Mouse (Mus musculus) erythroblast, adult 5-6 weeks (primary cell): ENCODE measurements around the gene Pik3ca. TPM values are rescaled to one million over a fixed set of nuclear protein-coding genes. Genes with fewer than 3 reads are reported as not detected.
"Not testable (repeated sequence)": the region's sequence is repeated elsewhere in the genome, so short reads cannot be mapped to it uniquely, and the experiment has no call there.

Source experiments
- ATAC-seq: replicated peaks from 2 replicates; pipeline ENCODE4 v1.8.0; 2016; ENCODE audit warnings: moderate number of reproducible peaks, mild to moderate bottlenecking, moderate TSS enrichment, inconsistent platforms; ENCODE audit not compliant: poor library complexity, low FRiP score, severe bottlenecking
- total RNA-seq, 2 experiments: library from RNA; stranded (forward) in 1 of 2; stranded (reverse) in 1 of 2; fragments of 150-400 nt in 1 of 2; fragments of 200-764, 138-1000 nt in 1 of 2; gene quantifications; 2 replicates each; pipeline versions ENCODE4 v1.2.3 to v1.2.4; 2015 to 2017; ENCODE audit warnings: low replicate concordance in 2 of 2

Gene Pik3ca
- total RNA-seq, 2 experiments from 2014 or later = 18.1 to 19.8 TPM

DNA sequence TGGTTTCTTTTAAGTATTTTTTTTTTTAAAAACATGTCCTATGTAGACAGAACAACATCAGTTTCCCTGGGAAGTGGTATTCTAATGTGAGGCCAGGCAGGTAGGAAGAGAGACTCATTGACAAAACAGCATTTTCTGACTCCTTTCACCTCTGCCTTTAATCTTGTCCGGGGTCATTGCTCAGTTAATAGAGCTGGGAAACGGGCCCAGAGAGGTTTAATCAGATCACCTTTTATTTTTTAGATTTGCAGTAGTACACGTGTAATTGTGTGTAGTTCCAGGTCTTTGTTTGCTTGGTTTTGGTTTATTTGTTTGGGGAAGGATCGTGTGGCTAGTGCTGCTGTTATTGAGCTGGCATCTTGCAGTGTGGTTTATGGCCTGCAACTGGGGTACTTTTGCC lies 1.9 kb downstream of the Pik3ca start:
- ATAC-seq = no peak

DNA sequence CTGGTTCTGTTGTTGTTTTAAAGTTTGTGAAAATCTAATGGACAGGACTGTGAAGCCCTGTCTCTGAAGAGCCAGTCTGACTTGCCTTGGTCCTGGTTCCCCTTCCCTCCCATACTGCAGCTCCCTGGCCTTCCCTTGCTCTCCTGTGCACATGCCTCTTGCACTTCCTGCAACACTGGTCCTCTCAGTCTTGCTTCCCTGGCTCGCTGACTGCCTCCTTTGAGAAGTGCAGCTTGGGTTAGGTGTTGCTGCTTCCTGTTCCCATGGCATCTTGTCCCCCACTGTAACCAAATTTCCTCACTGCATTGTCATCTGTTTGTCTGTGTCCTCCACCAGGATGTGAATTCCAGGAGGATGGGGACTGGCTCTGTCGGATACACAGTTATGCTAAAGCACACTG lies 2.5 kb downstream of the Pik3ca start:
- ATAC-seq = no peak

DNA sequence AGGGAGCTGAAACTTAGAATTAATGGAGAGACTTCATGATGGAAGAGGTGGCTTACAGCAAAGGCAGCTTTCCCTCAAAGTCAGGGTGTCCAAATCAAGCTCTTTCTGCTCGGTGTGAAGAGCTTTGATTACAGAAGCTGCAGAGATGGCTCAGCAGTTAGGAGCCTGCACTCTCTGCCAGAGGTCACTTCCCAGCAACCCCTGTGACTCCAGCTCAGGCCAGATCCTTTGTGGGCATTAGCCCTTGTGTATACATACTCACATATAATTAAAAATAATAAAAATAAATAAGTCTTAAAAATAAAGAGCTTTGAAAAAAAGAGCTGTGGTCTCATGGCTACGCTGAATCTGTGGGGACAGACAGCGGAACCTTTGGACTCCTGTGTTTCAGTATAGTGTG lies 4.1 kb downstream of the Pik3ca start:
- ATAC-seq = no peak

DNA sequence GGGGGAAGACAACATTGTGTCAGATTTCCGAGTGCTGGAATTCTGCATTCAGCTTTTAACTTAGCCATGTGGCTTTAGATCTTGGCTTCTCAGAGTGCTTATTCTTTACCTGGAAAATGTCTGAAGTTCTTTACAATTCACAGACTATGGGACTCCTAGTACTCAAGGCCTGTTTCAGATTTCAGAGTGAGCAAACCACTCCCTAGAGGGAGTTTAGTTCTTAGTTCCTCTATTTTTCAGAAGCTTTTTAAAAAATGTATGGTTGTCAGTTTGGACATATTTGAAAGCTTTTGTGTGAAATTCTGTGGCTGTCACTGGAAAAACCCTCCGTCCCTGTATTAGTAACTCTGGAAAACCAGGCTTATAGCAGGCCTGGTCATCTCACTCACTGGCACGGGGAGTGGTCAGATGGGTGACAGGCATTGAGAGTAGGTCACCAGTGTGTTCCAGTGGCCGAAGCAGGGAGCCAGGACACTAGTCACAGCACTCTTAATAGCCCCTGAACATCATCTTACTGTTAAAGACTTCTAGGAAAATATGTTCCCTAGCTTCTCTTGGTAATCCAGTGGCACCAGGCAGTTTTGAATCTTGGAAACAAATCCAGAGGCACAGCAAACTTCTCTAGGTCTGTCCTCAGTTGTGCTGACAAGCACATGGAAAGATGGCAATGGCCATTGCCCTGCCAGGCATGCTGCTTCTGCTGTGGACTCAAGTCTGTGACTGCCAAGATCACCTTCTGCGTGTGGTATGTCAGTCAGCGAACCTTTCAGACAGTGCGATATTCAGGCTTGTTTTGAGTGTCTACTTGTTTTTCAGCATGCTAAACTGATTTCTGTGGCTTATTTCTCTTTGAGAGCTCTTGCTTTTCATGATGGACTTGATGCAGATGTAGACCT lies 5.8 kb downstream of the Pik3ca start:
- no peak for ATAC-seq

DNA sequence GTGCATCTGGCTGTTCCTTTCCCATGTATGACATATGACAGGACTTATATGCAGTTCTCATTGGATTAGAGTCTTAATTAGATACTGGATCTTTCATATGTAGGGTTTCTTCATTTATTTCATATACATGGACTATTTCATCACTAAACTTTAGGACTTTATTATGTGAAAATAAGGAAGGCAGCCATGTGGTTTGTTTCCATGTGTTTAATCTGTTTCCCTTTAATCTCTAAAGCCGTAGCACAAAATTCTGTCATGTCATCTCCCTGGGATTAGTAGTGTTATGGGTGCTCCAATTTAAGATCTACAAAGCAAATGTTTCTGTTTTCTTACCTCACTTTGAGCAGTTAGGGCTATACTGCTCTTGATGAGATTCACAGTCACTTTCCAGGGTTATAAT lies 8.2 kb downstream of the Pik3ca start:
- no peak for ATAC-seq

DNA sequence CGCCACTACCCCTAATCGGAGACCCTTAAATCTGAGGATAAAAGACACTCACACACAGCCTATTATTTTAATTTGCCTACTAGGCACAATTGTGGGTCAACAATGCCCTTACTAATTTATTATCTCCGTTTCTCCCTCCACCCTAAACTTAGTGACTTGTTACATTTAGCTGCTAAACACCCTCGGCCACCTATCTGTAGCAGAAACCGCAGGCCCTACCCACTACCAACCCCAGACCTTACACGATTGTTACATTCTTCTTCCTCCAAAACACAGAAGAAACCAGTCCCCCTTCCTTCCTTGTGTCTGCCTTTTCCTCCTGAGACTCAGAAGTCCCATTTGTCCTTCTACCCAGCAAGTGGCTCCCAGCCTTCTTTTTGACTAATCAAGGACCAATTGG lies 9.3 kb downstream of the Pik3ca start:
- ATAC-seq = no peak

DNA sequence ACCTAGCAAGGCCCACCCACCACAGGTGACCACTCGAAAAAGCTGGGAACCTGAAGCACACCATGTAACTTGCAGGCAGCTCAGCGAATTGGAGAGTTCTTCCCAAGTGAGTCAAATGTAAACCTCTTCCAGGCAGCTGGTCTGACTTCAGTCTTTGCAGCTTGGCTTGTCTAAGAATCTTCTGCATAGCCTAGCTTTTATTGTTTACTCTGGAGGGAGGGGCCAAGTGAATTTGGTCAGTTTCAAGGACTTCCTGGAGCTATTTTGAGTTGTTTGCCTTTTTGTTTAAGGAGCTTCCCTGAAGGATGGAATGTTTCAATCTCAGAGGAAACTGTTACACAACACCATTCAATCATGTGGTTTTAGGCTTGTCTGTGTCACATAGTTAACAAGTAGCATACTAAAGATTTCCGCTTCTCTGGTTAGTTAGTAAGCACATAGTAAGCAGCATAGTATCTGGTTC lies 11.4 kb downstream of the Pik3ca start:
- ATAC-seq = no peak

DNA sequence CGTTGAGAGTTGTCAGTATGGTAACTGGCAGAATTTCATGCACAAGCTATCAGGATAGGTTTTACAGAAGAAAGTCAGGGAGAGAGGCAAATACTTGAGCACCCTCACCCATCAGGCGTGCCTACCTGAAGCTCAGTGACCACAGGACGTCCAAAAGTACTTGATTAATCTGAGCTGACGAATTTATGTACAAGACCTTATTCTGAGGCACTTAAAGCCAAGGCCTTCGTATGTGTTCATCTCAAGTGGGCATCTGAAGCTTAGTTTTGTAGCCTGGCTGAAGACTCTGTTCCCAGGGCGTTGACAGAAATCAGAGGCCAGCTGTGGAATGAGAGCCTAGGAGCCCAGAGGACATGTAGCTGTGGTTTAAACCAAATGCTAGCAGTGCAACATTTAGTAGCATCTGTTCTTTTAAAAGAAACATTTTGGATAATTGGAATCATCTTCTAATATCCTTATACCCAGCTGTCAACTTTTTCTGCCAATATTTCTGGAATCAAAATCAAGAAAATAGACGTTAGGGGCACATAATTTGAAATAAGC lies 15.1 kb downstream of the Pik3ca start:
- ATAC-seq = no peak

DNA sequence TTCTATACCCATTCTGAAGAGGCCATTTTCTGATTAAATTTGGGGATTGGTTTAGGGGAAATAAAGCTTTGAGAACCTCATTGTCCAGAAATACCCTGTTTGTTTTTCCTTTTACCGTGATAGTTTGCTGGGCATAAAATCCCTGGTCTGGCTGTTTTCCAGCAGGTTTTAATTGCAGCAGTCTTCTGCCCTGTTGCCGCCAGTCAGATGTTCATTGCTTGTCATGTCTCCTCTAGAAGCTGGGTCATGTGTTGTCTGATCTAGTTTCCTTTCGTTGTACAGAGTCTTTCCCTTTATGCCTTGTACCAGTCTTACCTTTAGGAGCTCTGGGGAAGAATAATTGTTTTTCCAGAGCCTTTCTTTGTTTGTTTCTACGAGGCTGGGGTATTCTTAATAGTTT lies 16.9 kb downstream of the Pik3ca start:
- no peak for ATAC-seq

DNA sequence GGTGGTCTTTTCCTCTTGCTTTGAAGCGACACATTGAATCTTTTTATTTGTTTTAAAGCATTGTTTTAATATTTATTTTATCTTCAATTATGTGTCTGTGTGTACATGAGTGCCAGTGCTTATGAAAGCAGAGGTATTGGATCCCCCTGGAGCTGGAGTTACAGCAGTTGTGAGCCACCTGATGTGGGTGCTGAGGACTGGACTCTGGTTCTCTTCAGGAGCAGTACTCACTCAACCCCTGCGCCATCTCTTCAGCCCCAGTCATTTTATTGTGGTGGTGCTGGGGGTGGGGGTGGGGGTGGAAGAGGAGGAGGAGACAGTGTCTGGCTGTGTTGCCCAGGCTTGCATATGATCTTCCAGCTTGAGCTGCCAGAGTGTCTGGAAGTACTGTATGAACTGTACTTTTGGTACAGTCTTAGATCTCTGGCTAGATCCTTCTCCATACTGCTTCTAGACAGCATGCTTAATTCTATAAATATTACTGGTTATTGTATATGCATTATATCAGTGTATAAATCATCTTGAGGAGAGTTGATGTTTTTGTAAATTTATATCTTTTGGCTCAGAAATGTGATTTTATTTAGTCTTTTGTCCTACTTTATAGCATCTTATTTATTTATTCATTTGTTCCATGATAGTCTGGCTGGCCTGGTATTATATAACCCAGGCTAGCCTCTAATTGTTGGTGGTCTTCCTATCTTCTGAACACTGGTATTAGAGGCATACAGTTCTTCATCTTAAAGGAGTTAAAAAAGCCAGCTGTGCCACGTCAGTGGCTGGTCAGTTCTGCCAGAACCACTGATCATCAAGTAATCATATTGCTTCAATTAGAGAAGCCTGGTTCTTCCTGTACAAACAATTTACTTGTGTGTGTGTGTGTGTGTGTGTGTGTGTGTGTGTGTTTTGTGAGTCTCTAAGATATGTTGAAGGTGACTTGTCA lies 18.2 kb downstream of the Pik3ca start:
- no peak for ATAC-seq

DNA sequence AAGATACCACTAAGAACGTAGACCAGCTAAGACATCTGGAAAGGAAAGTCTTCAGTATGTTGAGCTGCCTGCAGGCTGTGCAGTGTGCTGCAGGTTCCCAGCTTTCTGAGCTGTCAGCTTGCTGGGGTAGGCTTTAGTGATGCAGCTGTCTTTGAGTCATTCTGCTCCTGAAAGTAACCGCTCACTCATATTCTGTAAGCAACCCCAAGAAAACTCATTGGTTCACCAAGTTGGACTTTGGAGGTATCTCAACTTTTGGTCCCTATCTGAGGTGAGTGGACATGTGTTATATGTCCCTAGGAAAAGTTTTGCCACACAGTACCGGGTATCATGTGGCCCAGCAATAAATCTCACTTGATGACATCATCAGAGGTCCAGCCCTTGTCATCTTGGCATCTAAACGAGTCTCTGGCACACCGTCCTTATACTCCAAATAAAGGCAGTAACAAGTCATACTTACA lies 20.3 kb downstream of the Pik3ca start:
- ATAC-seq = no peak

DNA sequence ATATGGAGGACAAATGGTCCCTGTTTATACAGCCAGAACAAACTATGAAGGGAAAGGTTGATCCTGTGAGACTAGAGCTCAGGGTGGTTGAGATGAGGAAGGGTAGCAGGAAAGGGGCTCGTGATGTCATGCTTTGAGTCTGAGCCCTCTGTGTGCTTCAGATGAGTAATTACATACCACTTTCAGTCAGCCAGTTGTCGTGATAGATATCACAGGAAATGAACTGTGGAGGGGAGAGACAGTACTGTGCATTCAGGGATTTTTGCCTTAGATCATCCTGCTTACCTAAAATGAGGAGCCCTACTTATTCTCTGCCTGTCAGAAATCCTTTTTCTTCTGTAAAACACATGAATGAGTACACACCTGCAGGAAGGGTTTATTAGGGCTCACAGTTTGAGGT lies 22.4 kb downstream of the Pik3ca start:
- no peak for ATAC-seq

DNA sequence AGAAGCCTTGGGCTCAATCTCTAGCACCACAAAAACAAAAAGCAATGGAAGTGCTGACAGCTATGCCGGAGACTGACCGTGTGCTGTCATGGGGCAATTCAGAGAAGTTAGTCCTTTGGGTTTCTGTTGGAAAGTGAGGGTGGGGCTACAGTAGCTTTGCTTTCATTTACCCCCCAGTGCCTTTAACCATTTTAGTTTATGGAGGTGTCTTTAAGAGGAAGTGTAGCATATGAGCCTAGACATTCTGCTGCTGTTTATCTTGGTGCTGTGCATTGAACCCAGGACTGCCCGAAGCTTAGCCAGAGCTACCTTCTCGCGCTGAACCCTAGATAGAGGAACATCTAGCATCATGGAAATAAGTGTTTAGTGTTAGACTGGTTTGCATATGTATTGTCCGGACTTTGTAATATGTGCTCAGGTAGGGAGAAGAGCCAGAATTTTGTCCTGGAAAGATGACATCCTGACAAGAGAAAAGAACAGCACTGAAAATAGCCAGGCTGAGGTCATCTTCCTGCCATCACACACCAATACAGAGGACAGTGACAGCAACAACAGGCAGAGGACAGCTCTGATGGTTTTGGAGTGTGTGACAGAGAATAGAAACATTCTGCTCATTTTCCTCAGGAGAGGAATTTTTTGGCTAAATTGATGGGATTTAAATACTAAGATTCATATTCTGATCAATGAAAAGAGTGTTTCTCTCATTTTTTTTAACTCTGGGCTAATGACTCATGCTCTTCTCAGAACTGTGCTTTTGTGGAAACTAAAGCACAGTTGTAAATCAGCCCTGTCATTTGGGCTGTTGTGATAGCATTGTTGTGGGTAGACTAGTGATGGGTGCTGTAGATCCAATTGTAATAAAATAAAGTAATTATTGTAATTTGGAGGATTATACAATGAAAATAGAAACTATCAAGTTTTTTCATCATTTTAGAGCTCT lies 23.9 kb downstream of the Pik3ca start:
- ATAC-seq = no peak

DNA sequence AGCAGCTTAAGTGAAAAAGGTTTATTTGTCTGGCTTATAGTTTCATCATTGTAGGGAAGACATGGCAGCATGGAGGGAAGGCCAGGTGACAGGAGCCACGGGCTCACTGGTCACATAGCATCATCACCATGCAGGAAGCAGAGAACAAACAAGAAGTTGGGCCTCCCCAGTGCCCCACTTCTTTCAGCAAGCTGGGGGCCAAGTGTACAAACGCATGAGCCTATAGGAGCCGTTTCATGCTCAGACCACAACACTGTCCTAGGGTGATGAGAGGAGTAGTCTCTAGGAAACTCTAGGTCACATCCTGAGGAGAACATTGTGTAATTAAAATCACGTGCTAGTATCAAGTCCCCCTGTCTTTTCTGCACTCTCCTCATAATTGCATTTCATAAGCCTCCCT lies 30.2 kb downstream of the Pik3ca start:
- ATAC-seq = no peak

DNA sequence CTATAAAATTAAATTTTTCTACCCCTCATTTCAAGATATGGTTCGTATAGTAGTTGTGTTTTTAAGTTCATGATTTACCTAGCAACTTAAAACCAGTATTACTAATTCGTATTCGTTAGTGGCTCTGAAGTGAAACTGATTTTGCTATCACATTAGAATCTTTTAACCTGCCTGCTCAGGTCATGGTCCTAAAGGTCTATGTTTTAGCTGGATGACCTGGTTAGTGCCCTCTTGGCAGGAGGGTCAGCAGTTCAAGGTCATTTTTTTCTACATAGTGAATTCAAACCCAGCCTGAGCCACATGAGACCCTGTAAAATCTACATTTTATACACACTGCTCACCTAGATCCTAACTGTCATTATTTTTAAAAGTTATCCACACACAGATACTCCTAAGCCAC lies 30.9 kb downstream of the Pik3ca start:
- no peak for ATAC-seq

DNA sequence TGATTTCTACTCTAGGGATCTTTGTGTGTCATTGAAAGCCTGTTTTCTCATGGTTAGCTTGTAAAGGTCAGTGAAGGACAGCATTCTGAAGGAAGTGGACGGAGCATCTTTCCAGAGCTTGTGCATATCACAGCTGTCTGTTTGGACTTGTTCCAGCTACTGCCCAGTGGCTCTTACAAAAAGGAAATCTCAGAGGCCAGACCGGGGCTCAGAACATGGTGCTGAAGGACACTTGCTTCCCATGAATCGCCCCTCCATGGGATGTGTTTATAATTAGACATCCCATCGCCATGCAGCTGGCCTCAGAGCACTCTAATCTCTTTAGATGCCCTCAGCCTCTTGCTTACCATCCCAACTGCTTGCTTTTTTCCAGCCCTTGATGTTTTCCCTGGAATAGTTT lies 31.4 kb downstream of the Pik3ca start:
- ATAC-seq = no peak

DNA sequence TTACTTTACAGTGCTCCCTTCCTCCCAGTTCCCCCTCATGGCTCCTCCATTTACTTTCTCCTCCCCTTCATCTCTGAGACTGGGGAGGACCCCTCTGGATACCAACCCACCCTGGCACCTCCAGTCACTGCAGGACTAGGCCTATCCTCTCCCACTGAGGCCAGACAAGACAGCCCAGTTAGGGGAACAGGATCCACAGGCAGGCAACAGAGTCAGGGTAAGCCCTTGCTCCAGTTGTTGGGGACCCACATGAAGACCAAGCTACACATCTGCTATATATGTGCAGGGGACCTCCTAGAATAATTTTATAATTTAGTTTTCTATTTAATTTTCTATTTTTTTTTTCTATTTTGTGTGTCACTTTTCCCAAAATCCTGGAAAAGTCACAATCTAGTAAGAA lies 31.9 kb downstream of the Pik3ca start:
- not testable (repeated sequence) for ATAC-seq

DNA sequence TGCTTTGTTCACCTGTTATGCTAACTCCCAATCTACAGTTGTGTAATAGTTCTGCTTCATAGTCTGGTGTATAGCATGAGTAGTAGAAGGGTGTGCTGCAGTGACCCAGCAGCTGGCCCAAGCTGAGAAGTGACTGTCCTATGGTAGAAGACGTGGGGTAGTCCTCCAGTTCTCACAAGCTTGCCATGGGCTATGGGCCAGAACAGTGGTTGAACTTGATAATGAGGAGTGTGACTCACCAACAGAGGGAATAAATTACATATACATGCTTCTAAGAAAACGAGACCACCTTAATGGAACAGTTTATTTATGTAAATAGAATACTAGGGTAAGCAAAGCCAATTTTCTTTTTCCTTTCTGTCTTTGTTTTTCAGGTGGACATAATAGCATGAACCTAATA lies 32.9 kb downstream of the Pik3ca start:
- ATAC-seq = no peak

DNA sequence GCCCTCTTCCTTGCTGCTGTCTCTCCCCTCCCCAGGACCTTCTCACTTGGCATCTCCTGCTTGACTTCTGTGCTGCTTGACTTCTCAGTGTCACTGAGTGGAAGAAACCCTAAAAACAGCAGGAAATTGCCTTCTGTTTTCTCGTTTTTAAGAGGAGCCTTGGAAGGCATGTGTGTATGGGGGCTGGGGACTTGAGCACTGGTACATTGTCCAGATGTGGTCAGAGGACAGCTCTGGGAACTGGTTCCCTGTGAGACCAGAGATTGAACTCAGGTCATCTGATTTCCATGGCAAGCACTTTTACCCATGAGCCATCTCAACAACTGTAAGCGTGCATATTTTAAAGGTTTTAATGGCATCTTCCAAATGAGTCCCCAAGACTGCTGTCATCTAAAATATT lies 36.5 kb downstream of the Pik3ca start:
- no peak for ATAC-seq
